Mouse (Mus musculus) c-Kit-positive CD71-positive TER-119-negative erythroid progenitor cells, embryonic 14.5 days (primary cell): Measurements from ENCODE around the gene Coro7.

Experiments used
- DNase-seq: peaks from one replicate; pipeline ENCODE4 v3.0.0-alpha.2; 2013; ENCODE audit warnings: low read depth

Gene Coro7

GRCm38 (mm10) chr16:4615297-4615696 lies 64.3 kb downstream of the Coro7 start:
- no peak for DNase-seq

GRCm38 (mm10) chr16:4614639-4615038 lies 64.9 kb downstream of the Coro7 start:
- DNase-seq: no peak

DNA sequence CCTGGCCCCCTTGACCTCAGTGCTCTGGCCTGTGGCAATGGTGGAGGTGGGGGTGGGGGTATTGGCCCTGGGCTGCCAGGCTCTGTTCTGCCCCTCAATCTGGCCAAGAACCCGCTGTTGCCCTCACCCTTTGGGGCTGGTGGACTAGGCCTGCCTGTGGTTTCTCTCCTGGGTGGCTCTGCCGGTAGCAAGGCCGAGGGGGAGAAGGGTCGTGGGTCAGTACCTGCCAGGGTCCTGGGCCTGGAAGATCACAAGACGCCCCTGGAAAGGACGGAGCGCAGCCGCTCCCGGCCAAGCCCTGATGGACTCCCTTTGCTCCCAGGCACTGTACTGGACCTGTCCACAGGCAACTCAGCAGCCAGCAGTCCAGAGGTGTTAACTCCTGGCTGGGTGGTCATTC lies 65.8 kb downstream of the Coro7 start:
- no peak for DNase-seq

- no peak for DNase-seq
These were observed 67.9 kb downstream of the Coro7 start for GRCm38 (mm10) chr16:4611676-4612075.

DNA sequence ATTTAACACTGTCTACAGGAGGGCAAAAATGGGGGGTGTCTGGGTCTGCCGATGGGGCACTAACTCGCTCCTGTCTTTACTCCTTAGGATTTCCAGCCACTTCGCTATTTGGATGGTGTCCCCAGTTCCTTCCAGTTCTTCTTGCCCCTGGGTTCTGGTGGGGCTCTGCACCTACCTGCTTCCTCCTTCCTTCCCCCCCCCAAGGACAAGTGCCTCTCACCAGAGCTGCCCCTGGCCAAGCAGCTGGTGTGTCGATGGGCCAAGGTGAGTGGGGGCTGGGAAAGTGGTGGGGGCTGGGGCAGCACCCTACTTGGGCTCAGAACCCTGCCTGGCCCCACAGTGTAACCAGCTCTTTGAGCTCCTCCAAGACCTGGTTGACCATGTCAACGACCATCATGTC lies 68.4 kb downstream of the Coro7 start:
- DNase-seq: no peak

- DNase-seq: no peak
These were observed 71.0 kb downstream of the Coro7 start for GRCm38 (mm10) chr16:4608532-4609059.

- DNase-seq: peak; percentile 71
These were observed 71.6 kb downstream of the Coro7 start for GRCm38 (mm10) chr16:4607818-4608531.

- DNase-seq: no peak
These were observed 73.0 kb downstream of the Coro7 start for GRCm38 (mm10) chr16:4606431-4607084.

- no peak for DNase-seq
These were observed 74.0 kb downstream of the Coro7 start for GRCm38 (mm10) chr16:4605514-4606131.

GRCm38 (mm10) chr16:4604293-4604837 lies 75.2 kb downstream of the Coro7 start:
- DNase-seq: no peak

DNA sequence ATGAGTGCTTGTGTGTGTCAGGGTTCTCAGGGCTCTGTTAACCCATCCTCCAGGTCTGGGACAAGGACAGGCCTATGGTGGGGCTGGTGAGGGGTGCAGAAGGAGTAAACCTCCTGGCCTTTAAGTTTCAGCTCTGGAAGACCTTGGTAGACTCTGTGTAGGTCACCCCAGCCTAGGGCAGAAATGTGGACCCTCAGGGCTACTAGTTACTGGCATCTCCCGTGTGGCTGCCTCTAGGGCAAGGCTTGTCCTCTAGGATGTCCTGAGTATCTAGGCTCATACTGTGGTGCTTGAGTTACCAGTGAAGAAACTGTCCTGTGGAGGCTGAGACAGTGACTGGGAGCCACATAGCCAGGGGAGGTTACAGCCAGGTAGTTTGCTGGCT lies 76.1 kb downstream of the Coro7 start:
- no peak for DNase-seq

GRCm38 (mm10) chr16:4602766-4603452 lies 76.7 kb downstream of the Coro7 start:
- DNase-seq: no peak

DNA sequence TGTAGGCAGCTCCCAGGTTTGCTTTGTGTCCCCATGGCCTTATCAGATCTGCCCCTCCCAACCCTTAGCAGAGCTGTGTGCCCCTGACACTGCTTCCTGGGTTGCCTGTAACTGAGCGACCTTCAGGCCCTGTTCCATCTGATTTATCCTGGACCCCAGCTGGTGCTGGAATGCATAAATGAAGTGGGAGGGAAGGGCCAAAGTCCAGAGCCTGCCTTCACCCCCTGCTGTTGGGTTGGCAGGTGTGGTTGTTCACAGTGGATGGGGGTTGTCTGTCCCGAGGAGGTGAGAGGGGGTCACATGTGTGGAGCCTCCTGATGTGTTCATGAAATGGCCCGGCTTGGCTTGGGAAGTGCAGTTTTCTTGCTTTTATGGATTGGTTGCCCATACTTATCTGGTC lies 77.4 kb downstream of the Coro7 start:
- DNase-seq: no peak

DNA sequence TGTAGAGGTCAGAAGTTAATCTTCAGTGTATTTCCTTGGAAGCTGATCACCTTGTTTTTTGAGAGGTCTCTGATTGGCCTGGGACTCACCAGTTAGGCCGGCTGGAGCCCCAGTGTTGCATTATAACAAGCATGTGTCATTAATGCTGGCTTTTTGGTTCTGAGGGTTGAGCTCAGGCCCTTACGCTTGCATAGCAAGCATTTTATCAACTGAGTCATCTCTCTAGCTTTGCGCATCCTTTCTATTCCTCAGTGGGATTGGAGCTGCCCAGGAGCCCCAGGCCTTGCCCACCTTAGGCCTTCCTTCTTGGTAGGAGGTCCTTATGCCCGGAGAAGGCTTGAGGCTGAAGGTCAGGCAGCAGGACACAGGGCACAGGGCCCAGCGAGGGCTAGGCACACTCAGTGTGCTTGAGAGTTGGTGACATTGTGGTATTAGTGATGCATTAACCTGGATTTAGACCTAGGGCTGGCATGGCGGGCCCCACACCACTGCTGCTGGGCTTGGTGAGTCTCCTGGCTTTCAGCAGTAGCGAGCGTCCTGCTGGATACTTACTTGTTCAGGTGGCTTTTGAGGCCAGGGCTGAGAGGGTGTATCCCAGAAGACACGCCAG lies 78.8 kb downstream of the Coro7 start:
- no peak for DNase-seq

- no peak for DNase-seq
These were observed 80.0 kb downstream of the Coro7 start for GRCm38 (mm10) chr16:4599616-4600015.

DNA sequence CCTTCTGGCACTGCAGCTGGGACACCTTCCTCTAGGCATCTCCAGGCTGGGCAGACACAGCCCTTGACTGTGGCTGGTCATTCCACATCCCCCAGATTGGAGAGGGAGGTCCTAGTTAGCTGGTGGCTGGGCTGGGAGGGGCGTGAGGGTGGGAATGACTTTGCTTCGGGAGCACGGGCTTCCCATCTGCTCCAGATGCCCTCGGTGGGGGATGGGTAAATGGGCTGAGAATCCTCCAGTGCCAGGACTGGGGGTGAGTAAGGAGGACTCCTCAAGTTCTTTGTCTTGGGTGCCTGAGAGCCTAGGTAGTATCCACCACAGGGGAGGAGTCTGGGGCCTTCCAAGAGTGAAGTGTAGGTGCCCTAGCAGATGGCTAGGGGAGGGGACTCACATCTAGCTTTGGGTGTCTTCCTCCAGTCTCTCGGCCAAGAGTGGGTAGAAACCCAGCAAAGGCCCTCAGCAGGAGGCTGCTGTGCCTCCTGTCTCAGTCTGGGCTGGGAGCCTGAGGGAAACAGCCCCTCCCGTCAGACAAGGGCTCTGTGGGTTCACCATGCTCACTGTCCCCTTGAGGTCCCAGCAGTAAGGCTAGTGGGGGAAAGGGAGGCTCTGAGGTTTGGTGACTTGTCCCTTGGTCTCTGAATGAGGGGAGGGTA lies 80.6 kb downstream of the Coro7 start:
- no peak for DNase-seq

DNA sequence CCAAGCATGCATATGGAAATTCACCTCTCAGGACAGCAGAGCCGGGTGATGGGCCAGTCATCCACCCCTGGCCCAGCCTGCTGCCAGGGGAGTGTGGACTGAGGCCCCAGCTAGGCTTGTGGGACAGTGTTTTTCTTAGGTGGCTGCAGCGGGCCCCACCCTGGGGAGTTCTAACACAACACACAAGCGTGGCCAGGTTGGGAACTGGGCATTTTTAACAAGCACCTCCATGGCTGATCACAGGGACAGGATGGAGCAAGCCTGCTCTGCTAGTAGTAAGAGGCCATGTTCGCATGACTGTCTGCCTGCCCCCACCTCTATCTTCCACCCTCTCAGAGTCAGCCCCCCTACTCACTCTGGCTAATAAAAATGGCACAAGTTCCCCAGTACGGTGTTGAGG lies 81.5 kb downstream of the Coro7 start:
- DNase-seq: no peak

DNA sequence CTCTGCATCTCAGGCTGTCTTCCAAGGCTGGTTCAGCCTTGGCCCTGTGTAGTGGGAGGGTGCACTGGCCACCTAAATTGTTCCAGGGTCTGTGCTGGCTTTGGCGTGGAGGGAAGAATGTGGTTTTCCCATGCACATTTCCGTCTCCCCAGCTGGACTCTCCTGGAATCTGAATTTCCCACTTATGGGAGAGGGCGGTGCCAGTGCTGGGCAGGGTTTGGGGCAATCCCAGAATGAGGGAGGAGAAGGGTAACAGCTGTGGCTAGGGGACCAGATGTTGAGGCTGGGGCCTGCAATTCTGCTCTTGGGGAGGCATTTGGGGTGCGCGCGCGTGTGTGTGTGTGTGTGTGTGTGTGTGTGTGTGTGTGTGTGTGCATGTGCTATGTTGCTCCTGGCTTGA lies 82.3 kb downstream of the Coro7 start:
- DNase-seq: no peak

DNA sequence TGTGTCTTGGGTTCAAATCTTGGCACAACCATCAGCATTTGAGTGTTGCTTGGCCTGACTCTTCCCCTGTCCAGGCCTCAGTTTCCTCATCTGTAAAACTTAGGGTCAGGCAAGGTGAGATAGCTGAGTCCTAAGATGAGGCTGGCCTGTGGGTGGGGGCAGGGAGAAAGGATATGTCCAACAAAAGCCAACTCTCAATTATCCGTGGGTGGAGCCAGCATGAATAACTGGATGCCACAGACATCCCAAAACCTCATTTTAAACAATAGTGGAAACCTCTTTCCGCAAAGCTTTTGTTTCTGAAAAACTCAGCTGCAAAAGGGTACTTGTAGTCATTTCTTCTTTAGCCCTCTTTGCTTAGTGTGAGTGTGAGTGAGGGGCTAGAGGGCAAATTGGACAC lies 82.7 kb downstream of the Coro7 start:
- DNase-seq: no peak

DNA sequence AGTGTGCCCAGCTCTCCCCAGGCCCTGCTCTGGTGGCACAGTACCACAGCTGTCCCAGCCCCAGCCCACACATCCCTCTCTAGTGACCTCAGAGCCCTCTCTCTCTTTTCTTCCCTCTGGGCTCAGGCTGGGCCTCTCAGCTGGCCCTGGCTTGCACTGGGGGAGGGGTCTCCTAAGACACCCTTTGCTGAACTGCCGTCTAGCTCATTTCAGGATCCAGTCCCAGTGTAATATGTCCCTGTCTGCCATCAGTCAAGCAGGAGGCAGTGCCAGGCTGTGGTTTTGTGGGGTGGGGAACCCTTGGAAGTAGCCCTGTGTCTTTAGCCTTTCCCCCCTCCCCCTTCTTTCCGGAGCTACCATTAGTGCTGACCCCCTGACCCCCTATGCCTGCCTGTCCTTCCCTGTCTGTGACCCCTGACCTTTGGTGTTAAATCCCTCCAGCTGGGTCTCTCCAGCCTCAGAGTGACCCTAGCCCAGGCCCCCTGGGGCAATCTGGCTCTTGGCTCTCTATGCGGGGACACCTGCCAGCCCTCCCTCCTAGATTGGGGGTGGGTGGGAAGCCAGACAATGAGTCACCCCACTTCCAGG lies 83.3 kb downstream of the Coro7 start:
- no peak for DNase-seq

DNA sequence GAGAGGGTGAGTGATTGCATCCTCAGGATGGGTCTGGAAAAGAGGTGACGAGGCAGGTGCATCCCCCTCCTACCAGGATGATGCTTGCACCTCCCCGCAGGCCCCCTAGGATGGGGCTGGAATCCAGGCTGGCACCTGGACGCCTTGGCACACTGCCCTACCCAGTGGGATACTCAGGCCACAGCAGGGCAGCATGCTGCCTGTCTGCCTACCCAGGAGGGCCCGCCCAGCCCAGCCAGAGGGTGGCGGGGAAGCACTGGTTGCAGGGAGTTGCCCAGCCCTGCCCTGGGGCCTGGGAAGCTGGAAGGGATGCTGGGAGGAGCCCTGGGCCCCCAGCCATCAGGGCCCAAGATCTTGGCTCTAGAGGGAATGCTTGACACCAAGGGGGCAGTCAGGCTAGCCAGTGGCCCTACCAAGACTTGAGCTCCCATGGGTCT lies 84.0 kb downstream of the Coro7 start:
- no peak for DNase-seq
